Mouse (Mus musculus): ENCODE measurements at regions not wholly inside any gene's neighbourhood (a gene's known extent, or its start where the extent isn't known, plus 50 kb on each side); places are given as distances from the start of the nearest gene placed in this dataset.

GRCm38 (mm10) chr15:20090522-20090921, 358.5 kb upstream of the Cdh12 start:
- Histone ChIP-seq H3K4me3 (replicated peaks; ENCODE audit: insufficient read depth, low read depth, low read length) (no peak overlapping the region), H3K27ac (ENCODE audit: insufficient read depth, low read length) (no peak overlapping the region), H3K27me3 (ENCODE audit: control insufficient read depth, insufficient read depth, low read length) (no peaks in the 10 kb centered on the region), H3K4me1 (ENCODE audit: control insufficient read depth, insufficient read depth, low read length) (no peaks in the 10 kb centered on the region)
- DNase-seq = no peak
- WGBS = 94% methylated on average over 3 of the region's 3 CpGs
- TF ChIP-seq CTCF (IDR thresholded peaks at IDR 0.05; ENCODE audit: borderline replicate concordance, insufficient read depth, low read depth, low read length) = no peak
- TF ChIP-seq POLR2A (IDR thresholded peaks at IDR 0.05; ENCODE audit: borderline replicate concordance, insufficient read depth, low read length) = no peak

- Histone ChIP-seq H3K27ac (ENCODE audit: insufficient read depth, low read length) (no peak overlapping the region), H3K4me1 (ENCODE audit: control insufficient read depth, insufficient read depth, low read length) (no peaks in the 10 kb centered on the region), H3K27me3 (ENCODE audit: control insufficient read depth, insufficient read depth, low read length) (no peaks in the 10 kb centered on the region), H3K4me3 (replicated peaks; ENCODE audit: insufficient read depth, low read depth, low read length) (no peak overlapping the region)
- TF ChIP-seq CTCF (IDR thresholded peaks at IDR 0.05; ENCODE audit: borderline replicate concordance, insufficient read depth, low read depth, low read length) (no peak), POLR2A (IDR thresholded peaks at IDR 0.05; ENCODE audit: borderline replicate concordance, insufficient read depth, low read length) (no peak)
- no peak for DNase-seq
- WGBS = 63% methylated on average over 1 of the region's 1 CpGs
Observed at GRCm38 (mm10) chr15:20095764-20096163, 353.3 kb upstream of the Cdh12 start.

- DNase-seq = no peak
- Histone ChIP-seq H3K27me3 (ENCODE audit: control insufficient read depth, insufficient read depth, low read length) (no peaks in the 10 kb centered on the region), H3K4me3 (replicated peaks; ENCODE audit: insufficient read depth, low read depth, low read length) (no peak overlapping the region), H3K27ac (ENCODE audit: insufficient read depth, low read length) (no peak overlapping the region), H3K4me1 (ENCODE audit: control insufficient read depth, insufficient read depth, low read length) (no peaks in the 10 kb centered on the region)
- 82% methylated on average over 2 of the region's 2 CpGs for WGBS
- TF ChIP-seq CTCF (IDR thresholded peaks at IDR 0.05; ENCODE audit: borderline replicate concordance, insufficient read depth, low read depth, low read length) = no peak
- TF ChIP-seq POLR2A (IDR thresholded peaks at IDR 0.05; ENCODE audit: borderline replicate concordance, insufficient read depth, low read length) = no peak
Observed at GRCm38 (mm10) chr15:20119518-20119917, 329.5 kb upstream of the Cdh12 start.

GRCm38 (mm10) chr15:20123586-20123985, 325.5 kb upstream of the Cdh12 start:
- Histone ChIP-seq H3K27ac (ENCODE audit: insufficient read depth, low read length) (no peak overlapping the region), H3K4me1 (ENCODE audit: control insufficient read depth, insufficient read depth, low read length) (no peaks in the 10 kb centered on the region), H3K27me3 (ENCODE audit: control insufficient read depth, insufficient read depth, low read length) (no peaks in the 10 kb centered on the region), H3K4me3 (replicated peaks; ENCODE audit: insufficient read depth, low read depth, low read length) (no peak overlapping the region)
- WGBS = 11% methylated on average over 3 of the region's 3 CpGs
- DNase-seq = no peak
- TF ChIP-seq CTCF (IDR thresholded peaks at IDR 0.05; ENCODE audit: borderline replicate concordance, insufficient read depth, low read depth, low read length) (no peak), POLR2A (IDR thresholded peaks at IDR 0.05; ENCODE audit: borderline replicate concordance, insufficient read depth, low read length) (no peak)

GRCm38 (mm10) chr15:20135893-20136570, 313.0 kb upstream of the Cdh12 start:
- DNase-seq = no peak
- no peaks in the 10 kb centered on the region for H3K4me1 ChIP-seq (ENCODE audit: control insufficient read depth, insufficient read depth, low read length)
- H3K27ac ChIP-seq (ENCODE audit: insufficient read depth, low read length) = no peak overlapping the region
- WGBS = 20% methylated on average over 3 of the region's 3 CpGs
- H3K27me3 ChIP-seq (ENCODE audit: control insufficient read depth, insufficient read depth, low read length) = no peaks in the 10 kb centered on the region
- TF ChIP-seq POLR2A (IDR thresholded peaks at IDR 0.05; ENCODE audit: borderline replicate concordance, insufficient read depth, low read length) (no peak), CTCF (IDR thresholded peaks at IDR 0.05; ENCODE audit: borderline replicate concordance, insufficient read depth, low read depth, low read length) (no peak)
- H3K4me3 ChIP-seq (replicated peaks; ENCODE audit: insufficient read depth, low read depth, low read length) = no peak overlapping the region

GRCm38 (mm10) chr15:20151910-20152309, 297.2 kb upstream of the Cdh12 start:
- DNase-seq = no peak
- TF ChIP-seq CTCF (IDR thresholded peaks at IDR 0.05; ENCODE audit: borderline replicate concordance, insufficient read depth, low read depth, low read length) = no peak
- no peak for TF ChIP-seq POLR2A (IDR thresholded peaks at IDR 0.05; ENCODE audit: borderline replicate concordance, insufficient read depth, low read length)
- H3K4me3 ChIP-seq (replicated peaks; ENCODE audit: insufficient read depth, low read depth, low read length) = no peak overlapping the region
- no peak overlapping the region for H3K27ac ChIP-seq (ENCODE audit: insufficient read depth, low read length)
- H3K4me1 ChIP-seq (ENCODE audit: control insufficient read depth, insufficient read depth, low read length) = no peaks in the 10 kb centered on the region
- WGBS = 29% methylated on average over 3 of the region's 3 CpGs
- H3K27me3 ChIP-seq (ENCODE audit: control insufficient read depth, insufficient read depth, low read length) = no peaks in the 10 kb centered on the region
